Mouse (Mus musculus): ENCODE measurements around the gene Ctc1.

The Ctc1 gene

DNA sequence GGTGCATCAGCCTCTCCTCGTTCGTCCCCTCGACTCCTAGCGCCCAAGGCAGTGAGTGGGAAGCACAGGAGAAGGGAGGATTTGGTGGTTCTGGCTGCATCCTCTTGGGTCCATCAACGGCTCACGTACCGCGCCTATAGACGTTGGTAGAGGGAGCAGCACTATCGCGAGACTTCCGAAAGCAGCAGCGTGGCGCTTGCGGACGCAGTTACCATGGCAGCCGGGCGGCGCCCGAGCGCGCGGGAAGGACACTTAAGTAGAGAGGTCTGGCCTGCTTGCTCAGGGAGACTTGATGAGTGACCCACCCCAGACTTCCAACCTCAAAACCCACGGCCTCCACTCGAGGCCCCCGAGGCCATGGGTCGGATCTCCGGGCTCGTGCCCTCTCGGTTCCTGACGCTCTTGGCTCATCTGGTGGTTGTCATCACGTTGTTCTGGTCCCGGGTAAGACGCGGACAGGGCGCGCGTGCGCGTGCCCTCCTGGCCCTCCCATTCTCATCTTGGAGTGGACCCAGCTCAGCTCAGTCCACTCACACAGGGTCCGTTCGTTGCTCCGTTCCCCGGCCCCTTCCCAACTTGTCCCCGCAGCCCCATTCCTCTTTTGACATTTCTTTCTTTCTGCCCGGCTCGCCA, 55.0 kb downstream of the Ctc1 start, which contains the start of gene Tmem107:
Gene Tmem107, plus strand, starts transcription at position 217 of the 633 bp plus-strand sequence.
- peak; percentile 90 for DNase-seq (ENCODE audit: low read depth)

DNA sequence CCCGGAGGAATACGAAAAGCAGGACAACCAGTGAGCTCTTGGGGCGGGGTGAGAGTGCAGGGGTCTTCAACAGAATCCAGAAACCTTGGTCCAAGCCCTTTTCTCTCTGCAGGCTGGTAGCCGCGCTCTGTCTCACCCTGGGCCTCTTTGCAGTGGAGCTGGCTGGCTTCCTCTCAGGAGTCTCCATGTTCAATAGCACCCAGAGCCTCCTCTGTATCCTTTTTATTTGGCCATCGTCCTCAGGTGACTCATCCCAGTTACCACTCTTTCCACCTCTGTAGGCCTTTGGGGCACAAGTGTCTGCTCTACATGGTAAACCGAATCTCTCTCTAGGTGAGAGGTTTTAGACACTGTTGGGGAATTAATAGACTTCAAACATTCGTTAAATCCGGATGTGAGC, 55.6 kb downstream of the Ctc1 start:
- DNase-seq (ENCODE audit: low read depth) = no peak

DNA sequence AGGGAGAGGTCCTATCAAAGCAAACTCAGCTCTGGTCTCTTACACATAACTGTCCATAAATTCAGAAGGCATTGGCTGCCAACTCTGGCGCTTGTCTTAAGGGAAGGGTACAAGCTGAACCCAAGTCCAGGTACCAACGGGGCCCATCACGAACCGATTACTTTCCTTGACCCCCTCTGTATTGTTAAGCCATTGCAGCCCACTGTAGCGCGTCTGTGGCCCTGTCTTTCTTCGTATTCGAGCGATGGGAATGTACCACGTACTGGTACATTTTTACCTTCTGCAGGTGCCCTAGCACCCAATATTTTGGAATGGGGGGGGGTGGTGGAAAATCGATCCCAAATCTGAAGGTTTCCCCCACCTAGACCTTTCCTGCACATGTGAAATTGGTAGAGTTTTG, 56.5 kb downstream of the Ctc1 start:
- DNase-seq (ENCODE audit: low read depth) = no peak

DNA sequence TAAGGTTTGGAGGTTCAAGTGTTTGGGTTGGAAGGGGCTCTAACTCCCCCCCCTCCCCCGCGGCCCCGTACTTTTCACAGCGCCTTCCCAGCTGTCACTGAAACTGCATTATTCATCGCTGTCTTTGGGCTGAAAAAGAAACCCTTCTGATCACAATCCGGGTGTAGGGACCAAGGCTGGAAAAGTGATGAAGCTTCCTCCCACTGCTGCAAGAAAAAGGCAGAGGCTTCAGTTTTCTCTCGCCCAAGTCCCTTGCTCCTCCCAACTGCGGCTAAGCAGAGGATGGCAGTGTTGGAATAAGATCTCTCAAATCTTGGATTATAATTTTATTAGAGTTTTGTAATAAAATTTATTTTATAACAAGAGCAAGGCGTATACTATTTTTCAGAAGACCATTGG, 57.0 kb downstream of the Ctc1 start:
- no peak for DNase-seq (ENCODE audit: low read depth)

DNA sequence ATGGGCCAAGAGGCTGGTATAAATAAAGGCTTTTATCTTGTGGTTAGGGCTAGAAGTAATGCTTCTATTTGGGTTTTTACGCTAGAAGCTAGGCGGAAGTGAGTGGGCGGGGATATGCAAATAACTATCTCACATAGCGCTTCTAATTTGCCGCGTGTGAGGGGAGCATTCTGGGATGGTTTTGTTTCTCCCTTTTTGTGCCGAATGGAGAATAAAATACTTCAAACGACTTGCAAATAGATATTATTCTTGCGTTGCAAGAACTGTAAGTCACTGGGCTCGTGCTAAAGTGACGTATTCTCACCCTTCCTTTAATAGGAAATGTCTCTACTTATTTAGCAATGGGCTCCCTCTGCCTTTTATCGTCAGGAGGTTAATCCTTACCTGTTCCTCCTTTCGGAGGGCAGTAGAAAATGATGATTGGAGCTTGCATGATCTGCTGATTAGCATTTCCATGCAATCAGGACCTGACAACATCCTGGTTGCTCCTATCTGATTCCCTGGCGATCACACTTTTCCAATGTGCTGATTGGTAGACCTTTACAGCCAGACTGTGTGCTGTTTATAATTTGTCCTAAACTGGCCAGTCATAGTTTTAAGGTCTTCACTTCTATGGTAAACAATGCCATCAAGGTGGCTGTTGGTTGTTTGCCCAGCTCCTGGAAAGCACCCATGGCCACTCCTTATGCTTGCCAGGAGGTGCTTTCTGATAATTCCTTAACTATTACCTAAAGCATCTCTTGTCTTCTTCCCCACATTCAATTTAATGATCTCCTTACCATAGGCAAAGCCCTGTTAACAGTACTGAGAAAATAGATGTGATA, 57.6 kb downstream of the Ctc1 start:
- peak; percentile 96 for DNase-seq (ENCODE audit: low read depth)

DNA sequence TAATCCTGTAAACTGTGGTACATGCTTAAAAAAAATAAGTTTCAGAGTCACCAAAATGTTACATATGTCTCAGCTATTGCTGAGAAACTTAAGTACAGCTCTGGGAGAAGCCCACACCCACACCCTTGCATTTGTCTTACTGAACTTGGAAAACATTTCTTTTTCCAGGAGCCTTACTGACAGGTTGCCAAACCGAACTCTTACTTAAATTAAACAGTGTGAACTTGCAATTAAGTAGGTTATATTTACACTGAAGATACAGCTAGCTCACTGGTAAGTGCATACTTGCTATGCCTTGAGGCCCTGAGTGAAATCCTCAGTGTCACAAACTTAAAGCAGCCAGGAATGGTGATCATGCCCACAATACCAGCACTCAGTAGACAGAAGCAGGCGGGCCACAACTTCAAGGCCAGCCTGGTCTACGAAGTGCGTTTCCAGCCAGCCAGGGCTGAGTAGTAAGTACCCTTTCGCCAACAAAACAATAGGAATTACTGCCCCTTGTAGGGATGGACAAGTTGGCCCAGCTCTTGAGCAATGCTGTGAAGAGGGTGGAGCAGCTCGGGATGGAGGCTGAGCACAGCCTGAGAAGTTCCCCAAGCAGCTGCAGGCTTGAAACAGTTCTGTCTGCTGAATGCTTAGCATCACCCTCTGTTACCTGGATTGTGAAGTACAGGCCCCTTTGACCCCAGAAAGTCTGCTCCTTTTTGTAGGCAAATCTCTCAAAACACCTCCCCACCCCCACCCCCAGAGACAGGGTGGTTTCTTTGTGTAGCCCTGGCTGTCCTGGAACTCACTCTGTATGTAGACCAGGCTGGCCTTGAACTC, 58.5 kb downstream of the Ctc1 start:
- no peak for DNase-seq (ENCODE audit: low read depth)

DNA sequence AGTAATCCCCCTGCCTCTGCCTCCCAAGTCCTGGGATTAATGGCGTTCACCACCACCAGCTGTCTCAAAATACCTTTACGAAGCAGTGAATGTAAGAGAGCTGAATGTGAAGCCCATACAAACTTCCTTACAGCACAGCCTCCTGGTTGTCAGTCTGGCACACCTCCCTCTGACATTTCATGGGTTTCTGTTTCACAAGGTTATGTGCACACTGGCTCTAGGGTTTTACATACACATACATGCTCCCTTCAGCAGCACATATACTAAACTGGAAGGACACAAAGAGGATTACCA, 59.0 kb downstream of the Ctc1 start:
- no peak for DNase-seq (ENCODE audit: low read depth)

DNA sequence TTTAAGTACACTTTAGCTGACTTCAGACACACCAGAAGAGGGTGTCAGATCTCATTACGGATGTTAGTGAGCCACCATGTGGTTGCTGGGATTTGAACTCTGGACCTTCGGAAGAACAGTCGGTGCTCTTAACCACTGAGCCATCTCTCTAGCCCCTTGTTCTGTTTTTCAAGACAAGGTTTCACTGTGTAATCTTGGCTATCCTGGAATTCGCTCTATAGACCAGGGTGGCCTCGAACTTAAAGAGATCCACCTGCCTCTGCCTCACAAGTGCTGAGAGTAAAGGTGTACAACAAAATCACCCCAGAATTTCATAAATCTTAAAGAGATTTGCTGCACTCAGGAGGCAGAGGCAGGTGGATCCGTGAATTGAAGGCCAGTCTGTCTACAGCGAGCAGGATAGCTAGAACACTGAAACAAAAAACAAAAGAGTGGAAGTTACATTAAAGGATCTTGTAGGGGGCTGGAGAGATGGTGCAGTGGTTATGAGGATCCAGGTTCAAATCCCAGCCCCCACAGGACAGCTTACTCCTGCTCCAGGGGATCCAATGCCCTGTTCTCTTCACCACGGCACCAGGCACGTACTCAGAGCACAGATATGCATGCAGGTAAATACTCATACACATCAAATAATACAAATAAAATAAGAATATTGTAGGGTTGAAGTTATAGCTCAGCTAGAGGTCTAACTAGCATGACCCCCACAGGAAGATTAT, 60.2 kb downstream of the Ctc1 start:
- no peak for DNase-seq (ENCODE audit: low read depth)

DNA sequence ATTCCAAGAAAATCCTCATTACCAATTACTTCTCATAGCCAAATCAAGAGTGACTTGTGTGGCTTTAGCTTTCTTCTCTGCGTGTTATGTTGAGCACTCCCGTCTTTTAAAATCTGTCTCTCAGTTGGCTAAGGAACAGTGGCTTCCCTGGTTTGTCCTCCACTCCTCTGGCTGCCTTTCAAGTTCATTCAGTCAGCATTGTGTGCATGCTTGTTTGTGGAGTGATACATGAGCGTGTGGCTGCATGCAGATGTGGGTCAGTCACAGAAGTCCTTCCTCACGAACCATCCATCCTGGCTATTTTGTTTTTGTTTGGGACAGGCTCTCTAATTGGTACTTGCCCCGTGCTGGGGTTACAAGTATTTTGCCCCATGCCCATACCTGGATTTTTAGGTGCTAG, 60.9 kb downstream of the Ctc1 start:
- DNase-seq (ENCODE audit: low read depth) = no peak

DNA sequence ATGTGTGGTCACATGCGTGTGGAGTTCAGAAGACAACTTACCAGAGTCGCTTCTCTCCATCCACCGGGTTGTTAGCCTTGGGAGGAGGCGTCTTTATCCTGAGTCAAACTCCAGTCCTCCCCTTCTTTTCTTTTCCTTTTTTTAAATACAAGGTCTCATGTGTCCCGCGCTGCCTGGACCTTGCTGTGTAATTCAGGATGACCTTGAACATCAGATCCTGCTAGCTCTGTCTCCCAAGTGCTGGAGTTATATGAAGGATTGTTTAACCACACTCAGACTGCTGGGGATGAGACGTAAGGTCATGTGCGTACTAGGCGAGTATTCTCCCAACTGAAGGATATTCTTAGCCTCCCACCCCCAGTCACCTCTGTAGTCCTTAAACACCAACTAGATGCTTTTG, 61.6 kb downstream of the Ctc1 start:
- no peak for DNase-seq (ENCODE audit: low read depth)

DNA sequence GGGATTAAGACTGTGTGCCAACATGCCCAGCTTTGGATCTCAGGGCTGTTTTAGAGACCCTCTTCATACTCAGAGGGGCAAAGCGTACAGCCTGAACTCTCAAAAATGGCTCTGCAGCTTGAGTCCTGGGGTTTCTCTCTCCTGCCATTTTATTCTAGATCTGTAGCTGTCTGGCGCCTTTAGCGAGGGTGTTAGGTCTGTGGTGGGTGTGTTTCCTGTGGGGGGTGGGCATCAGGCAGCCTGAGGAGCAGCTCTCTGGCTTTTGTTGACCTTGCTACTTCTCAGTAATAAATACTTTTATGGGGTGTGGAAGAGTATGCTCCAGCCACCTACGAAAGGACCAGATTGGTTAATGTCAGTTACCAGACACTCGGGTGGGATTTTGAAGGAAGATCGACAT, 62.3 kb downstream of the Ctc1 start:
- no peak for DNase-seq (ENCODE audit: low read depth)

DNA sequence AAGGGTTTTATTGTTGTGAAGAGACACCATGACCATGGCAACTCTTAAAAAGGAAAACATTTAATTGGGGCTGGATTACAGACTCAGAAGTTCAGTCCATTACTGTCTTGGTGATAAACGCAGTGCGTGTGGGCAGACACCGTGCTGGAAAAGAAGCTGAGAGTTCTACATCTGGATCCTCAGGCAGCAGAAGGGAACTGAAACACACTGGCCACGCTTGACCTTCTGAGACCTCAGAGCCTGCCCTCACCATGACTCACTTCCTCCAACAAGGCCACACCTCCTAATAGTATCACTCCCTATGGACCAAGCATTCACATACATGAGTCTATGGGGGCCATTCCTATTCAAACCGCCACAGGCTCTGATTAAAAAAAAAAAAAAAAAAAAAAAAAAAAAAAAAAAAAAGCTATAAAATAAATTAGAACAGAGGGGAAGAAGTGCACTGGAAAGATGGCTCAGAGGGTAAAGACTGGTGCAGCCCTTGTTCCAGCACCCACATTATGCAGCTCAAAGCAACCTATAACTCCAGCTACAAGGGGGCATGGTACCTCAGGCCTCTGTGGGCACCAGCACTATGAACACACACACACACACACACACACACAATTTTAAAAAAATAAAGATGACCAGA, 63.2 kb downstream of the Ctc1 start:
- no peak for DNase-seq (ENCODE audit: low read depth)

DNA sequence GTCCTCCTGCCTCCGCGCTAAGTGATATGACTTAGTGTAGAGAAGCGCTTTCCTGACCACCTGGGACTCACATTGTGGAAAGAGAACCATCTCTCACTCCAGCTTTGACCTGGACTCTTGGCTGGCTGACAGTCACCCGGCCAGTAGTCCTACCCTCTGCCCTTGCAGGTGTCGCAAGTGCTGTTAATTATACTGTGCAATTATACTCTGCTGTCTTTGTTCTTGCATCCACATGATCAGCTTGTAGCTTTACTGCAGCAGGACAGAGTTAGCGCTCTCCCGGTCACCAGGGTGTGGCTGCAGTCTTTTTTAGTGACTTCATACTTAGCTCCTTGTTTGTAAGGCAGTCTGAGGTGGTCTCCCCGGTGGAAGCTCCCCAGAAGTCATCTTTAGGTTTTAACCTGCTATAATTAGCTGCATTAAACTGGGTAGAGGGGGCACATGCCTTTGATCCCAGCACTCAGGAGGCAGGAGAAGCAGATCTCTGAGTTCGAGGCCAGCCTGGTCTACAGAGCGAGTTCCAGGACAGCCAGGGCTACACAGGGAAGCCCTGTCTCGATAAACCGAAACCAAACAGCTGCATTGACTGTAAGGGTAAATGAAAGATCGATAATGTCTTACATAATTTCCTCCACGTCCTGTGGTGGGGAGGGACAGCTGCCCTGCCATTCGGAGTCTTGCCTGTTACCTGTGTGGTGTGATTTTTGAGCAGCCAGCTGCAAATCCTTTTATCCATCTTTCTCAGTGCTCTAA, 64.6 kb downstream of the Ctc1 start:
- no peak for DNase-seq (ENCODE audit: low read depth)

DNA sequence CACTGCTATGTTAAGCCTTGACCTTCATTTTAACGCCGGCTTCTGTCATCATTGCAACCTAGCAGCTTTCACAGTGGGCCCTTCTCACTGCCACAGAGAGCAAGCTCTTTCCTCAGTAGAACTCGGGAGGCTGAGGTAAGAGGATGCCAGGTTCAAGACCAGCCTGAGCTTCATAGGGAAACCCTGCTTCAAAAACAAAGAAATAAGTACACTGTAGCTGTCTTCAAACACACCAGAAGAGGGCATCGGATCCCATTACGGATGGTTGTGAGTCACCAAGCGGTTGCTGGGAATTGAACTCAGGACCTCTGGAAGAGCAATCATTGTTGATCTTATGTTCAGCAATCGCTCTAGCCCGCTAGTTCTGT, 65.1 kb downstream of the Ctc1 start:
- no peak for DNase-seq (ENCODE audit: low read depth)

DNA sequence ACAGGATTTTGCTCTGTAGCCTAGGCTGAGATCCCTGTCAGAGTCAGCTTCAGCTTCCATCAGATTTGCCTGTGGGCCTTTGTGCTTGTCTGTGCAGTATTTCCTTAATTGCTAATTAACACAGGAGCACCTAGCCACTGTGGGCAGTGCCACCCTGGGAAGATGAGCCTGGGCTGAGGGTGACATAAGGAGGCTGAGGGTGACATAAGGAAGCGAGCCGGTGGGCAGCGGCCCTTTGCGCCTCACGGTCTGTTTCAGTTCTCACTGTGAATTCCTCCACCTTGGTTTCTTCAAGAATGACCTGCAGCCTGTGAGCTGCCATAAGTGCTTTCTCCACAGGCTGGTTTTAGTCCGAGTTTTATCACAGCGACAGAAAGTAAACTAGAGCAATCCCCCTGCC, 65.9 kb downstream of the Ctc1 start:
- DNase-seq (ENCODE audit: low read depth) = no peak

DNA sequence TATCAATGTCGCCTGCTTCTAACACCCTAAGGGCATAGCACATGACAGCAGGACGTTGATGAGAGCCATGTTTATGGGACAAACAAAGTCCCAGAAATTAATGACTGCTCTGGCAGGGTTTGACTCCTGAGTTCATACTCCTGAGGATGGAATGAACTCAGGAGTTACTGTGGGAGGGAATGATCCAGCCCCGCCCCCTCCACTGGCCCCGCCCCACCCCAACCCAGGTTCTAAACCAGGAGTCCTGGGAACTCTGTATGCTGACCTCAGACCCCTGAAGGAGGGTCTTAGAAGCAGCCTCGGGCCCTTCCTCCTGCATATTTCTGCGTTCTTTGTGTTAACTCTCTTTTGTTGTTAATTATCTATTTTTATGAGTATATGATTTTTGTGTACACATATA, 69.9 kb downstream of the Ctc1 start:
- DNase-seq (ENCODE audit: low read depth) = no peak
